Mouse (Mus musculus): ENCODE measurements around the gene Dirc2. TPM values are rescaled to one million over a fixed set of nuclear protein-coding genes. Genes with fewer than 3 reads are reported as not detected.

The Dirc2 gene
- polyA plus RNA-seq (2014; fragmentation: Illumina TruSeq; extraction: RNeasy Lipid Tissue Mini Kit (QIAGEN cat#74804); ENCODE audit: low read depth, low replicate concordance) = 13.3 TPM

GRCm38 (mm10) chr16:35768785-35769642 is at the start of gene Dirc2:
TSS of gene Dirc2 (minus strand) at chr16:35769356.

DNA sequence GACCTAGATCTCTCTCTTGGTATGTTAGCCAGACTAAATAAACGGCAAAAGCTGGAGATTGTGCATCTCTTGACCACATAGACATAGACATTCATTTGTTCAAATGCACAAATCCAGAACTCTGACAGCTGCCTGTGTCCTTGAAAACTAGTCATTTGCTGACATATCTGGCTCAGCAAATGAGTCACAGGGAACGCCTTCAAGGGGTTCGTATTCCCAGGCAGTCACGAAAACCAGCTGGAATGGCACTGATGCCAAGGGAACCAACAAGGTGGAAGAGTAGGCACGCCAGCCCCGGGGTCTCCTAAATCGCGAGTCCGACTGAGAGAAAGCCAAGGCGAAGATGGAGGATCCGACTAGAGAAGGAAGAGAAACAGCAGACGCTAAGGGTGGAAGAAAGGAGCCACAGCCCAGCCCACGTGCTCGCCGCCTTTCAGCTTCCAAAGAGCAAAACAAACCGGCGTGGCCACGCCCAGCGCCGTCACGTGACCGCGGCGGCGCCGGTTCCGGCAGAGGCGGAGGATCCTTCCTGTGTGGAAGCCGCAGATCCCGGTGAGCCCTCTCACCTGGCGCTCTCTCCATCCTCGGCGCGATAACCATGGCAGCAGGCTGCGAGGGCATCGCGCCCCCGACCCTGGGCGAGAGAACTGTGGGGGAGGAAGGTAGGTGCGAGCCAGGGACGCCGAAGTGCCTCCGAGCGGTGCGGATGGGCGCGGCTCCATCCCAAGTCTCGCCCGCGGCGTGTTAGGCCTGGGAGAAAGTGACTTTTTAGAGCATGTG is 912 bp upstream of the Dirc2 start, which contains the start of gene Hspbap1:
Gene Hspbap1 (plus strand): TSS at position 498 of the 780 bp plus-strand sequence.

Other genes starting within 250 kb of the Dirc2 start
- gene Sema5b, start 228.2 kb downstream of the Dirc2 start, polyA plus RNA-seq (2014; fragmentation: Illumina TruSeq; extraction: RNeasy Lipid Tissue Mini Kit (QIAGEN cat#74804); ENCODE audit: low read depth, low replicate concordance) = 0.26 TPM
- 1.9 TPM for gene Hspbap1, start 1.0 kb upstream of the Dirc2 start, polyA plus RNA-seq (2014; fragmentation: Illumina TruSeq; extraction: RNeasy Lipid Tissue Mini Kit (QIAGEN cat#74804); ENCODE audit: low read depth, low replicate concordance)
- gene Parp14, start 102.2 kb upstream of the Dirc2 start, polyA plus RNA-seq (2014; fragmentation: Illumina TruSeq; extraction: RNeasy Lipid Tissue Mini Kit (QIAGEN cat#74804); ENCODE audit: low read depth, low replicate concordance) = 13.2 TPM
- 60.9 TPM for gene Parp9, start 169.1 kb upstream of the Dirc2 start, polyA plus RNA-seq (2014; fragmentation: Illumina TruSeq; extraction: RNeasy Lipid Tissue Mini Kit (QIAGEN cat#74804); ENCODE audit: low read depth, low replicate concordance)
- gene Dtx3l, start 169.8 kb upstream of the Dirc2 start, polyA plus RNA-seq (2014; fragmentation: Illumina TruSeq; extraction: RNeasy Lipid Tissue Mini Kit (QIAGEN cat#74804); ENCODE audit: low read depth, low replicate concordance) = 40.4 TPM
- 49.0 TPM for gene Kpna1, start 209.4 kb upstream of the Dirc2 start, polyA plus RNA-seq (2014; fragmentation: Illumina TruSeq; extraction: RNeasy Lipid Tissue Mini Kit (QIAGEN cat#74804); ENCODE audit: low read depth, low replicate concordance)

Measured in liver, adult 10 weeks (tissue).